Mouse (Mus musculus) embryo, embryonic 10.5 days (tissue): ENCODE measurements around the gene Nlrp3.
A peak's percentile ranks its signal among the peaks of the same experiment; 100 is the strongest.

ENCODE experiments used
- DNase-seq: peaks from one replicate; pipeline ENCODE4 v3.0.0-alpha.2; 2015; ENCODE audit warnings: low spot score

Gene Nlrp3

GRCm38 (mm10) chr11:59541324-59541723 is at the start of gene Nlrp3:
TSS of gene Nlrp3 (plus strand) at chr11:59541568.
- DNase-seq = no peak

- no peak for DNase-seq
These were observed 44.6 kb upstream of the Nlrp3 start for GRCm38 (mm10) chr11:59496672-59497310.

- no peak for DNase-seq
These were observed 43.6 kb upstream of the Nlrp3 start for GRCm38 (mm10) chr11:59497747-59498146.

- no peak for DNase-seq
These were observed 39.2 kb upstream of the Nlrp3 start for GRCm38 (mm10) chr11:59501978-59502700.

- DNase-seq = peak; percentile 82
These were observed 36.0 kb upstream of the Nlrp3 start for GRCm38 (mm10) chr11:59505351-59505838.

GRCm38 (mm10) chr11:59505839-59506712 is 35.3 kb upstream of the Nlrp3 start:
- peak; percentile 96 for DNase-seq

GRCm38 (mm10) chr11:59506713-59507074 is 34.7 kb upstream of the Nlrp3 start:
- no peak for DNase-seq

- DNase-seq = no peak
These were observed 29.8 kb upstream of the Nlrp3 start for GRCm38 (mm10) chr11:59511558-59511957.

- DNase-seq = no peak
These were observed 28.6 kb upstream of the Nlrp3 start for GRCm38 (mm10) chr11:59512733-59513132.

GRCm38 (mm10) chr11:59513556-59513955 is 27.8 kb upstream of the Nlrp3 start:
- no peak for DNase-seq

GRCm38 (mm10) chr11:59514381-59514780 is 27.0 kb upstream of the Nlrp3 start:
- DNase-seq = no peak

- no peak for DNase-seq
These were observed 26.6 kb upstream of the Nlrp3 start for GRCm38 (mm10) chr11:59514789-59515188.

GRCm38 (mm10) chr11:59517441-59517840 is 23.9 kb upstream of the Nlrp3 start:
- no peak for DNase-seq

GRCm38 (mm10) chr11:59518226-59518625 is 23.1 kb upstream of the Nlrp3 start:
- DNase-seq = no peak

GRCm38 (mm10) chr11:59519741-59520495 is 21.4 kb upstream of the Nlrp3 start:
- no peak for DNase-seq

GRCm38 (mm10) chr11:59524150-59524549 is 17.2 kb upstream of the Nlrp3 start:
- no peak for DNase-seq

- peak; percentile 89 for DNase-seq
These were observed 16.1 kb upstream of the Nlrp3 start for GRCm38 (mm10) chr11:59525237-59525636.

GRCm38 (mm10) chr11:59526472-59527080 is 14.8 kb upstream of the Nlrp3 start, which contains the start of gene Zkscan17:
TSS of gene Zkscan17 (minus strand) at chr11:59526751.
- DNase-seq = peak; percentile 36

- no peak for DNase-seq
These were observed 11.1 kb upstream of the Nlrp3 start for GRCm38 (mm10) chr11:59530221-59530620.

GRCm38 (mm10) chr11:59530870-59531535 is 10.4 kb upstream of the Nlrp3 start:
- peak; percentile 70 for DNase-seq

GRCm38 (mm10) chr11:59531562-59531961 is 9.8 kb upstream of the Nlrp3 start:
- no peak for DNase-seq
